Mouse (Mus musculus) lung, adult 18-20 months (tissue): ENCODE data around the gene Olfr895.

ENCODE experiments used
- DNase-seq, 2 experiments: peaks; one replicate each; pipeline ENCODE4 v3.0.0; 2022; ENCODE audit warnings: mixed read lengths in 2 of 2

The Olfr895 gene

GRCm38 (mm10) chr9:38267551-38267950 is at the start of gene Olfr895:
TSS of gene Olfr895 (plus strand) at chr9:38267851.
- no peak for DNase-seq

- no peak for DNase-seq
Measured at GRCm38 (mm10) chr9:38252474-38252873, 15.2 kb upstream of the Olfr895 start, which contains the start of gene Olfr143. TSS of gene Olfr143 (plus strand) at chr9:38252774.

- DNase-seq: no peak
Measured at GRCm38 (mm10) chr9:38290807-38291206, 23.2 kb downstream of the Olfr895 start, which contains the start of gene Olfr896-ps1. TSS of gene Olfr896-ps1 (plus strand) at chr9:38291107.
